Mouse (Mus musculus) limb, embryonic 13.5 days (tissue): ENCODE measurements around the gene Krt24. TPM values are rescaled to one million over a fixed set of nuclear protein-coding genes. Genes with fewer than 3 reads are reported as not detected.

Experiments used
- polyA plus RNA-seq: library from polyadenylated mRNA; unstranded; fragments of >200 nt; fragmentation: Nextera tagmentation; extraction: Ambion mirVana; gene quantifications from 2 replicates; pipeline ENCODE4 v1.2.1, GENCODE M21; 2015

Gene Krt24
- polyA plus RNA-seq, 1 experiment from 2014 or later = 0.78 TPM

Other genes starting within 250 kb of the Krt24 start
- 1,212 and 1,268 TPM in 2 replicates for gene Igfbp4, start 244.0 kb downstream of the Krt24 start, polyA plus RNA-seq
- gene Tns4, start 196.0 kb downstream of the Krt24 start, polyA plus RNA-seq = 0.55 and 1.2 TPM in 2 replicates
- gene Ccr7, start 130.2 kb downstream of the Krt24 start, polyA plus RNA-seq = 0.39 and 0.83 TPM in 2 replicates
- gene Smarce1, start 54.2 kb downstream of the Krt24 start, polyA plus RNA-seq = 327 and 346 TPM in 2 replicates
- 0.17 and 0.24 TPM in 2 replicates for gene Krt222, start 41.2 kb downstream of the Krt24 start, polyA plus RNA-seq
- not detected in 2 replicates for gene Krt25, start 37.7 kb upstream of the Krt24 start, polyA plus RNA-seq
- gene Krt26, start 52.7 kb upstream of the Krt24 start, polyA plus RNA-seq = not detected in 2 replicates
- not detected in 2 replicates for gene Krt27, start 65.8 kb upstream of the Krt24 start, polyA plus RNA-seq
- gene Krt28, start 89.6 kb upstream of the Krt24 start, polyA plus RNA-seq = 0.19 and 0.20 TPM in 2 replicates
- gene Krt10, start 104.1 kb upstream of the Krt24 start, polyA plus RNA-seq = 29.7 and 30.8 TPM in 2 replicates
- gene Krt12, start 137.0 kb upstream of the Krt24 start, polyA plus RNA-seq = not detected in 2 replicates
- 0.34 and 0.47 TPM in 2 replicates for gene Krt20, start 152.9 kb upstream of the Krt24 start, polyA plus RNA-seq
- 0.28 and 0.33 TPM in 2 replicates for gene Krt23, start 207.9 kb upstream of the Krt24 start, polyA plus RNA-seq
- gene Krt39, start 236.1 kb upstream of the Krt24 start, polyA plus RNA-seq = not detected in 2 replicates